ENCODE assay signal across 8 mouse cellular contexts in the genomic region with DNA sequence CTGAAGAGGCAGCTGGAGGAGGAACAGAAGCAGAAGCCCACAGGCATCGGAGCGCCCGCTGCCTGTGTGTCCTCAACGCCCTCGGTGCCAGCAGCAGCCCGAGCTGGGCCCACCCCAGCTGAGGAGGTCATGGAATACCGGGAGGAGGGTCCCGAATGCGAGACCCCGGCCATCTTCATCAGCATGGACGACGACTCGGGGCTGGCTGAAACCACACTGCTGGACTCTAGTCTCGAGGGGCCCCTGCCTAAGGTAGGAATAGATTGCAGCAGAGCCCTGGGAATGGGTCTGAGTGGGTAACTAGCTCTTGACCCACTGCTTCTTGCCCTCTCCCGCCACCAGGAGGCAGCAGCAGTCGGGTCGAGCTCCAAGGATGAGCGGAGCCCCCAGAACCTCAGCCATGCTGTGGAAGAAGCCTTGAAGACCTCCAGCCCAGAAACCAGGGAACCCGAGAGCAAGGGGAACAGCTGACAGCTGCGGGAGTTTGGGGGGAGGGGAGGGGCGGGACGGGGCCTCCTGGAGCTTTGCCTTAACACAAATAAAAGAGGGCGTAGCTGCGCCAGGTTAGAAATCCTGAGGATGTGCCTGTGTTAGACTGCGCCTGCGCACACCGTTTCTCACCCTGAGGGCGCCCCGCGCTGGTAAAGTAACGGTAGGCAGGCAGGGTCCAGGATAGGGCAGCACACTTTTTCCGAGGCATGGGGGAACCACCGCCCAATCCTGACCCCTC. TPM values are rescaled to one million over a fixed set of nuclear protein-coding genes. Genes with fewer than 3 reads are reported as not detected.
DNase-seq lines count a peak whose midpoint lies in the region; ATAC-seq and TF ChIP-seq lines count a peak whose summit lies in the region.

Gene Rsph6a, plus strand, starts transcription at position 644 of the 730 bp plus-strand sequence.

- peaks cover 48% of the 10 kb centered on the region for H3K36me3 ChIP-seq in embryonic facial prominence, embryonic 14.5 days (ENCODE audit: control insufficient read depth, insufficient read depth, low read length)
- H3K36me3 ChIP-seq in hindbrain, postnatal 0 days (ENCODE audit: insufficient read depth, low read length): peaks cover 18% of the 10 kb centered on the region

- H3K4me3 ChIP-seq in bone marrow macrophage, adult 2 months (ENCODE audit: insufficient read depth, low read length): no peak within 1 kb of the TSS
- H3K4me3 ChIP-seq in embryonic facial prominence, embryonic 14.5 days (ENCODE audit: low read depth, low read length): no peak within 1 kb of the TSS
- H3K4me3 ChIP-seq in hindbrain, postnatal 0 days (ENCODE audit: low read length): 0 out of 2 replicates have a peak within 1 kb of the TSS, but pooled peaks have one; percentile 7

- 27% methylated on average over 24 of the region's 33 CpGs for WGBS in embryonic facial prominence, embryonic 14.5 days
- 26% methylated on average over 32 of the region's 33 CpGs for WGBS in hindbrain, postnatal 0 days

- intact Hi-C loops in left cerebral cortex, postnatal 14 days (cut with DNase I): no loop called here

- no peak for TF ChIP-seq POLR2A in bone marrow macrophage, adult 2 months (IDR thresholded peaks at IDR 0.05; ENCODE audit: borderline replicate concordance, low read depth, low read length)

- H3K9ac ChIP-seq in embryonic facial prominence, embryonic 14.5 days (ENCODE audit: low read depth, low read length): peak within 1 kb of the TSS; percentile 34; the same call in 1 of the 2 replicates
- peak within 1 kb of the TSS; percentile 22; the same call in 1 of the 2 replicates for H3K9ac ChIP-seq in hindbrain, postnatal 0 days (replicated peaks; ENCODE audit: low read length)

- DNase-seq in left cerebral cortex, postnatal 14 days (ENCODE audit: low spot score in 2 of 2): peak; percentile 49 to 56
- DNase-seq in left cerebral cortex, adult 9 months (ENCODE audit: low spot score in 2 of 2): no peak
- DNase-seq in embryonic facial prominence, embryonic 14.5 days (ENCODE audit: low spot score): peak; percentile 70
- peak; percentile 87 for DNase-seq in hindbrain, postnatal 0 days (ENCODE audit: low spot score)
- peak; percentile 56 to 63 for DNase-seq in lung, postnatal 4 days
- DNase-seq in testis, postnatal 10 days (ENCODE audit: low spot score): peak; percentile 83
- DNase-seq in spleen, postnatal 14 days (ENCODE audit: low spot score in 2 of 2): no peak

- no peak within 1 kb of the TSS for H3K27ac ChIP-seq in bone marrow macrophage, adult 2 months (ENCODE audit: insufficient read depth, low read depth, low read length)
- no peak within 1 kb of the TSS; the same call in 1 of the 2 replicates for H3K27ac ChIP-seq in embryonic facial prominence, embryonic 14.5 days (replicated peaks; ENCODE audit: low read depth, low read length)
- H3K27ac ChIP-seq in hindbrain, postnatal 0 days: no peak within 1 kb of the TSS

- H3K4me1 ChIP-seq in bone marrow macrophage, adult 2 months (ENCODE audit: control insufficient read depth, insufficient read depth, low read length): no peaks in the 10 kb centered on the region
- no peaks in the 10 kb centered on the region for H3K4me1 ChIP-seq in embryonic facial prominence, embryonic 14.5 days (ENCODE audit: control insufficient read depth, insufficient read depth, low read length)
- no peaks in the 10 kb centered on the region for H3K4me1 ChIP-seq in hindbrain, postnatal 0 days (ENCODE audit: insufficient read depth, low read length)

- peak; percentile 20; the same call in 1 of the 2 replicates for TF ChIP-seq CTCF in bone marrow macrophage, adult 2 months (IDR thresholded peaks at IDR 0.05; ENCODE audit: low read depth, low read length)
- TF ChIP-seq CTCF in hindbrain, postnatal 0 days (IDR thresholded peaks at IDR 0.05; ENCODE audit: low read depth): peak; percentile 83

- ATAC-seq in embryonic facial prominence, embryonic 14.5 days (ENCODE audit: low read depth): peak; percentile 73
- ATAC-seq in hindbrain, postnatal 0 days: peak; percentile 83

- peak within 1 kb of the TSS; percentile 40 for H3K4me2 ChIP-seq in embryonic facial prominence, embryonic 14.5 days (ENCODE audit: low read depth, low read length)
- H3K4me2 ChIP-seq in hindbrain, postnatal 0 days (ENCODE audit: low read depth, low read length): peak within 1 kb of the TSS; percentile 50

- H3K9me3 ChIP-seq in embryonic facial prominence, embryonic 14.5 days (ENCODE audit: control insufficient read depth, low read length): no peaks in the 10 kb centered on the region
- no peaks in the 10 kb centered on the region for H3K9me3 ChIP-seq in hindbrain, postnatal 0 days (ENCODE audit: low read length)

- H3K27me3 ChIP-seq in embryonic facial prominence, embryonic 14.5 days (replicated peaks; ENCODE audit: control insufficient read depth, insufficient read depth, low read length): no peaks in the 10 kb centered on the region
- no peaks in the 10 kb centered on the region for H3K27me3 ChIP-seq in hindbrain, postnatal 0 days (ENCODE audit: insufficient read depth, low read length)

RNA-seq across cellular contexts. Expression of gene Rsph6a, which starts in this region (rescaled TPM):
- under 1 TPM; 0.29 to 0.49 TPM for total RNA-seq in left cerebral cortex, postnatal 14 days (2021)
- polyA plus RNA-seq in bone marrow macrophage, adult 2 months (2012; ENCODE audit: insufficient read depth, insufficient read length, missing spikeins): not detected in 2 replicates
- not detected in 2 replicates for polyA plus RNA-seq in embryonic facial prominence, embryonic 14.5 days (2014; fragmentation: Nextera tagmentation; extraction: Ambion mirVana)
- not detected in 2 replicates for total RNA-seq in hindbrain, postnatal 0 days (2014; rRNA removed)
- polyA plus RNA-seq in hindbrain, postnatal 0 days (2015; fragmentation: Nextera tagmentation; extraction: Ambion mirVana): 0.19 and 0.44 TPM in 2 replicates

Comparison
In these comparisons a context has a peak if more than half of its experiments do, and no peak if none do; other contexts are left out.
1. Peak in DNase-seq in left cerebral cortex, postnatal 14 days; RNA of the gene not detected or under 1 TPM.
2. Peak in DNase-seq, ATAC-seq, H3K9ac ChIP-seq and H3K4me2 ChIP-seq in embryonic facial prominence, embryonic 14.5 days; RNA of the gene not detected or under 1 TPM.
3. Peak in DNase-seq, ATAC-seq, H3K4me3 ChIP-seq, H3K9ac ChIP-seq and H3K4me2 ChIP-seq in hindbrain, postnatal 0 days; RNA of the gene not detected or under 1 TPM.
4. DNase-seq: peak in lung, postnatal 4 days (2 of 2) and testis, postnatal 10 days (single experiment); none in left cerebral cortex, adult 9 months (0 of 2) and spleen, postnatal 14 days (0 of 2).